Mouse (Mus musculus) hindbrain, embryonic 12.5 days (tissue): Measurements from ENCODE around the gene Cd177. TPM values are rescaled to one million over a fixed set of nuclear protein-coding genes. Genes with fewer than 3 reads are reported as not detected.
"Not testable (repeated sequence)": the region's sequence is repeated elsewhere in the genome, so short reads cannot be mapped to it uniquely, and the experiment has no call there.

Experiments used
- ATAC-seq: fragments of 200-750 bp; cut with Nextera tagmentation; 2 replicates; pipeline ENCODE4 v1.8.0; 2017; ENCODE audit warnings: moderate TSS enrichment; ENCODE audit not compliant: low FRiP score
- H3K27ac ChIP-seq: fragments of 300-500 bp; sonication (generic); 2 replicates; pipeline ENCODE4 v1.5.1; 2016; ENCODE audit warnings: mild to moderate bottlenecking
- H3K27me3 ChIP-seq: fragments of 300-500 bp; sonication (generic); 2 replicates; pipeline ENCODE4 v1.6.1; 2016; ENCODE audit warnings: mild to moderate bottlenecking
- H3K36me3 ChIP-seq: fragments of 300-500 bp; sonication (generic); 2 replicates; pipeline ENCODE4 v1.6.1; 2016; ENCODE audit warnings: mild to moderate bottlenecking
- H3K4me1 ChIP-seq: fragments of 300-500 bp; sonication (generic); 2 replicates; pipeline ENCODE4 v1.6.1; 2016
- H3K4me2 ChIP-seq: fragments of 300-500 bp; sonication (generic); replicated peaks from 2 replicates; pipeline ENCODE4 v1.6.1; 2016; ENCODE audit warnings: mild to moderate bottlenecking
- H3K4me3 ChIP-seq: fragments of 300-500 bp; sonication (generic); 2 replicates; pipeline ENCODE4 v1.5.1; 2016; ENCODE audit warnings: mild to moderate bottlenecking
- H3K9ac ChIP-seq: fragments of 300-500 bp; sonication (generic); 2 replicates; pipeline ENCODE4 v1.6.1; 2016; ENCODE audit warnings: mild to moderate bottlenecking, moderate library complexity
- H3K9me3 ChIP-seq: fragments of 300-500 bp; sonication (generic); replicated peaks from 2 replicates; pipeline ENCODE4 v1.6.1; 2016; ENCODE audit warnings: mild to moderate bottlenecking
- WGBS: fragments of 180-500 bp; shearing (Covaris S2); methylation state at CpG from one replicate; pipeline ENCODE4 v1.1.7; 2016; 5-methylcytosine and 5-hydroxymethylcytosine counted together
- polyA plus RNA-seq: library from polyadenylated mRNA; unstranded; fragments of >200 nt; fragmentation: Nextera tagmentation; extraction: Ambion mirVana; gene quantifications from 2 replicates; pipeline ENCODE4 v1.2.1, GENCODE M21; 2016

Gene Cd177
- 0.23 and 0.39 TPM in 2 replicates for polyA plus RNA-seq

DNA sequence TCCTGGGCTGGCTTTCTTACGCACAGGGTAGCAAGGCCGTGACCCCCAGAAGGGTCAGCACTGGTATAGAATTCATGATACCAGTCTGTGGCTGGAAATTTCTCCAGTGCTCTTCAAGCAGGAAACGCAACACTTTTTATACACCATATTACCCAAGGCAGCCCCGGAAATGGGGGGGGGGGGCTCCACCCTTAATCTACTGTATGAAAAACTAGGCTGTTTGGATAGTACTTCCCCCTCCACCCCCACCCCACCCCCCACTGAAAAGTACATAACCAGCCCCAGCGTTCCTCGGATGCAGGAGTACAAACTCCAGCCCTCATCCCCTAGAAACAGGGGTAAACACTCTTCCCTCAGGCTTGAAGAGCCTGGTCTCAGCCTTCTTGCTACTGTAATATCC, at the start of gene Cd177:
Cd177 (minus strand) TSS at position 101 of the 400 bp plus-strand sequence.
- Histone ChIP-seq H3K36me3 (no peaks in the 10 kb centered on the region), H3K9ac (no peak within 1 kb of the TSS), H3K4me2 (no peak within 1 kb of the TSS), H3K9me3 (no peaks in the 10 kb centered on the region), H3K4me1 (no peaks in the 10 kb centered on the region), H3K4me3 (no peak within 1 kb of the TSS), H3K27ac (no peak within 1 kb of the TSS), H3K27me3 (no peaks in the 10 kb centered on the region)
- 67% methylated on average over 6 of the region's 6 CpGs for WGBS
- no peak for ATAC-seq

DNA sequence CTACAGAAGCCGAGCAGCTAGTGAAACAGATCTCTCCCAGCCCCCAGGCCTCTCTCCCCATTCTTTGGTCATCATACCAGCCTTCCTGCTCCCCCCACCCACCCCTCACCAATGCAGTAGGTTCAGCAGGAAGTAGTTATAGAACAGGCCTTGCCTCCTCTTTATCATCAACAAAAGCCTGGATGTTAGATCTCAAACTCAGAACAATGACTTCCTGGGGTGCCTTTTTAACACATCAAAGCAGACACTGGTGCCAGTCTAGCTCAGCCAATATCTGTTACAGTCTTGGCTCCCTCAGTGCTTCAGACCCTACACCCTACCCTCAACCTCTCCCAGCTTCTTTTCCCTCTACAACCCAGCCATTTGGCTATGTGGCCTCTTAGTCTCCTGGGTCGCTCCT, 48.9 kb upstream of the Cd177 start:
- Histone ChIP-seq H3K4me2 (no peak overlapping the region), H3K9me3 (no peaks in the 10 kb centered on the region), H3K9ac (no peak overlapping the region), H3K4me1 (0 out of 2 replicates have a peak, but pooled peaks cover 2% of the 10 kb centered on the region), H3K36me3 (no peaks in the 10 kb centered on the region), H3K27me3 (no peaks in the 10 kb centered on the region), H3K27ac (no peak overlapping the region), H3K4me3 (no peak overlapping the region)
- no peak for ATAC-seq
- WGBS, result 34% methylated on average over 2 of the region's 2 CpGs

DNA sequence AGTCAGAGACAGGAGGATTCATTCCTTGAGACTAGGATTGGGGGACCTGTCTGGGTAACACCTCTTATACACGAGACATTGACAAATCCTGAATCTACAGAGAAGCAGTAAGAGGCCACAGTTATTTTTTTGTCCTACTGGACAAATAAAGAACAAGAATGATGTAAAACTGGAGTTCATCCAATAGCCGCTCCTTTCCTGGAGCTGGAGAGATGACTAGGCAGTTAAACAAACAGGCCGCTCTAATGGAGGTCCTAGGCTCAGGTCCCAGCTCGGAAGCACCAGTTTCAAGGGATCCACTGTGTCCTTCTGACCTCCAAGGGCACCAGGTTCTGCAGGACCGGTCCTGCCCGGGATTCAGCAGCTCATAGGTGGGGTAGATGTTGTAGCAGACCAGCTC, 44.7 kb upstream of the Cd177 start:
- H3K36me3 ChIP-seq, result no peaks in the 10 kb centered on the region
- no peak overlapping the region for H3K4me3 ChIP-seq
- H3K4me2 ChIP-seq, result no peak overlapping the region
- no peaks in the 10 kb centered on the region for H3K9me3 ChIP-seq
- H3K27me3 ChIP-seq, result no peaks in the 10 kb centered on the region
- no peak for ATAC-seq
- H3K4me1 ChIP-seq, result 0 out of 2 replicates have a peak, but pooled peaks cover 2% of the 10 kb centered on the region
- 65% methylated on average over 6 of the region's 6 CpGs for WGBS
- H3K27ac ChIP-seq, result no peak overlapping the region
- H3K9ac ChIP-seq, result no peak overlapping the region

DNA sequence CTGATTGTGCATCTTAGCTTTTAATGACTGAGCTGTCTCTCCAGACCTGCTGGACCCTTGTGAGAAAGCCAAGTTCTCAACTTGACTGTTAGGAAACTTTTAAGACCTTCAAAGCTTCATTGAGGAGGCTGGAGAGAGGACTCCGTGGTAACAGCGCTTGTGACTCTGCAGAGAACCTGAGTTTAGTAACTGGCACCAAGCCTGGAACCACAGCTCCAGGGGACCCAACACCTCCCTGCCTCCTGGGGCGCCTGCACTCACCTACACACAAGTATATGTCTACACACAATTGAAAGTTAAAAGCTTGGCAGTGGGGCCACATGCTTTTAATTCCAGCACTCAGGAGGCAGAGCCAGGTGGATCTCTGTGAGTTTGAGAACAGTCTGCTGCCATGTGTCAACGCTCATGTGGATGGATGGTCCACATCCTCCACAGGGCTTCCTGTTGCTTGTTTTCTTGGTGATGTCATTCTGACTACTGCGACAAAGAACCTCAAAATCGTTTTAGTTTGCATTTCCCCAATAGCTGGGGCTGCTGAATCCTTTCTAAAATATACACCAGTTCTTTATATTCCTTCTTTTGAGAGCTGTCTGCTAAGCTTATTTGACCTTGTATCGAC, 42.1 kb upstream of the Cd177 start:
- no peak overlapping the region for H3K4me3 ChIP-seq
- no peak for ATAC-seq
- H3K36me3 ChIP-seq, result no peaks in the 10 kb centered on the region
- H3K9ac ChIP-seq, result no peak overlapping the region
- H3K4me2 ChIP-seq, result no peak overlapping the region
- H3K27me3 ChIP-seq, result no peaks in the 10 kb centered on the region
- no peak overlapping the region for H3K27ac ChIP-seq
- WGBS, result 82% methylated on average over 7 of the region's 7 CpGs
- peaks cover 11% of the 10 kb centered on the region; the same call in 1 of the 2 replicates for H3K9me3 ChIP-seq
- H3K4me1 ChIP-seq, result no peaks in the 10 kb centered on the region

DNA sequence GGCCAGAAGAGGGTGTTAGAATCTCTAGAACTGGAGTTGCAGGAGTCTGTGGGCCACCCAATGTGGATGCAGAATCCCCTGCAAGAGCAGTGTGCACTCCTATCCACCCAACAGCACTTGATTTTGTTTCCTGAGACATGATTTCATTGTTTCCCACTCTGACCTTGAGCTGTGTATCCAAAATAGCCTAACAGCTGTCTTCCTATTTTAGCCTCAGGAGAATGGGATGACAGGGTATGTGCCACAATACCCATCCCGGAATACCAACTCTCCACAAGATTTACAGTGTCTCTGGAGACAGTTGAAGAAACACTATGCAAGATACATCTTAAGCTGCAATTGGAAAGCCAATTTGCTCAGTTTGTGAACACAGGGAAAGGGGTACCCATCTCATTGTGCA, 37.8 kb upstream of the Cd177 start:
- H3K36me3 ChIP-seq, result no peaks in the 10 kb centered on the region
- ATAC-seq, result no peak
- no peak overlapping the region for H3K27ac ChIP-seq
- no peak overlapping the region for H3K4me2 ChIP-seq
- H3K4me1 ChIP-seq, result no peaks in the 10 kb centered on the region
- WGBS, result 100% methylated on average over 1 of the region's 1 CpGs
- H3K4me3 ChIP-seq, result no peak overlapping the region
- H3K9ac ChIP-seq, result no peak overlapping the region
- H3K9me3 ChIP-seq, result peaks cover 26% of the 10 kb centered on the region
- no peaks in the 10 kb centered on the region for H3K27me3 ChIP-seq

DNA sequence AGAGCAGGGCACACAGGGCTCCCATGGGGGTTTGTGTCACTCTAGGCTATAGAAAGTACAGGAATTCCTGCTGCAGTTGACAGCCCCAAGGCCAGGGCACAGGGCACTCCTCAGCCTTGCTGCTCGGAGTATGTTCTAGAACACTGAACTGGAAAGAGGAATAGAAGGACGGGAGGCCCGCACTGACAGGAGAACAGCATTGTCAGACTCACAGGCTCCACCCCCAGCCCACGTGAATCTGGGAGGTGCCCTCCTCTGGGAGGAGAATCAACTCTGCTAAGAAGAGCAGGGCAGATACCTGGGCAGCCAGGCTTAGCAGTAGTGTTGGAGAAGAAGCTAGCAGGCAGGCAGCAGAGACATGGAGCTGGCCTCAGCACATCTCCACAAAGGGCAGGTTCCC, 16.8 kb upstream of the Cd177 start, which contains the start of gene Ceacam10:
Ceacam10 (plus strand) TSS at position 289 of the 400 bp plus-strand sequence.
- not testable (repeated sequence) for H3K9me3 ChIP-seq, H3K4me2 ChIP-seq, H3K9ac ChIP-seq, ATAC-seq, H3K36me3 ChIP-seq, H3K4me1 ChIP-seq, H3K27me3 ChIP-seq, H3K4me3 ChIP-seq, H3K27ac ChIP-seq
- WGBS, result 51% methylated on average over 4 of the region's 4 CpGs

DNA sequence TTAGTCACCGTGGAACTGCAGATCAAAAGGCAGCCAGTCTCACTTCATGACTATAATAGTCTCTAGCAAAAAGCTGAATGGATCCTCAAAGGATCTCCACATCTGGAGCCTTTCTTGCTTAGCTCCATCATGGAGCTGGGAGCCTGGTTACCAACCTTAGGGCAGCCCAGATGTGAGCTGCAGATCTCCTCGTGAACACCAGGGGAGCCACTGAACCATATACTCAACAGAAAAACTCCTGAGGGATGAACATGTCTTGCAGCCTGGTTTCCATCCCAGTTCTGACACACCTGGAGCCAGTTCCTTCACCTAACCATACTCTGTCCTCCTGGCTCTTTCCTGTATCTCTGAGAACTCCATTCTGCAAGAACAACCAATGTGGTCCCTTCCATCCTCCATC, 16.0 kb upstream of the Cd177 start:
- Histone ChIP-seq H3K27me3 (no peaks in the 10 kb centered on the region), H3K9me3 (no peaks in the 10 kb centered on the region), H3K4me3 (no peak overlapping the region), H3K36me3 (no peaks in the 10 kb centered on the region), H3K4me2 (no peak overlapping the region), H3K4me1 (no peaks in the 10 kb centered on the region), H3K27ac (no peak overlapping the region), H3K9ac (no peak overlapping the region)
- ATAC-seq, result no peak
- WGBS, result 86% methylated on average over 2 of the region's 2 CpGs

DNA sequence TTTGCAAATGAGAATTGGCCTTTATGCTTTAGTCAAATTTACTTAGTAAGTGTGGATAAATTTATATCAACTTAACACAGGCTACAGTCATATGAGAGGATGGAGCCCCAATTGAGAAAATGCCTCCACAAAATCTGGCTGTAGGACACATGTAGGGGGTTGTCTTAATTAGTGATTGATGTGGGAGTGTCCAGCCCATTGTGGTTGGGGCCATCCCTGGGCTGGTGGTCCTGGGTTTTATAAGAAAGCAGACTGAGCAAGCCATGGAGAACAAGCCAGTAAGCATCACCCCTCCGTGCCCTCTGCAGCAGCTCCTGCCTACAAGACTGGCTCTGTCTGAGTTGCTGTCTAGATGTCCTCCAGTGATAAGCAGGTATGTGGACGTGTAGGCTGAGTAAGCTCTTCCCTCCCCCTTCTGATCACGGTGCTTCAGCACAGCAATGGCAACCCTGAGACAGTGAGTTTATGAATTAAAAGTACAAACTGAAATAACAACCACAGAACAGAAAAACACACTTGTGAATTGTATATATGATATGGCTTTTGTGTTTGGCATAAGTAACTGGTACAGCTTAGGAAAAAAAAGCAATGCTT, 13.9 kb upstream of the Cd177 start:
- no peak overlapping the region for H3K9ac ChIP-seq
- H3K36me3 ChIP-seq, result no peaks in the 10 kb centered on the region
- no peaks in the 10 kb centered on the region for H3K27me3 ChIP-seq
- H3K27ac ChIP-seq, result no peak overlapping the region
- no peaks in the 10 kb centered on the region for H3K9me3 ChIP-seq
- 59% methylated on average over 3 of the region's 3 CpGs for WGBS
- H3K4me2 ChIP-seq, result no peak overlapping the region
- no peak overlapping the region for H3K4me3 ChIP-seq
- H3K4me1 ChIP-seq, result no peaks in the 10 kb centered on the region
- ATAC-seq, result no peak

DNA sequence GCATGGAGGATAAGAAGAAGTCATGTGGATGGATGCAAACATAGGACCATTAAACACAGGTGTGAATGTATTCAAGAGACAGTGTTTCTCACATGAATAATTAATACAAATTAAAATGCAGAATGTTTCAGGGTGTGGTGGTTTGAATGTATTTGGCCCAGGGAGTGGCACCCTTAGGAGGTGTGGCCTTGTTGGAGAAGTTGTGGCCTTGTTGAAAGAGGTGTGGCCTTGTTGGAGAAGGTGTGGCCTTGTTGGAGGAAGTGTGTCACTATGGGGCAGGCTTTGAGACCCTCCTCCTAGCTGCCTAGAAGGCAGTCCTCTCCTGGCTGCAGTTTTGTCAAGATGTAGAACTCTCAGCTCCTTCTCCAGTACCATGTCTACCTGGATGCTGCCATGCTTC, 11.2 kb upstream of the Cd177 start:
- no peaks in the 10 kb centered on the region for H3K36me3 ChIP-seq
- H3K9me3 ChIP-seq, result no peaks in the 10 kb centered on the region
- H3K4me2 ChIP-seq, result no peak overlapping the region
- no peak overlapping the region for H3K4me3 ChIP-seq
- H3K9ac ChIP-seq, result no peak overlapping the region
- no peak for ATAC-seq
- H3K4me1 ChIP-seq, result no peaks in the 10 kb centered on the region
- H3K27ac ChIP-seq, result no peak overlapping the region
- H3K27me3 ChIP-seq, result no peaks in the 10 kb centered on the region

DNA sequence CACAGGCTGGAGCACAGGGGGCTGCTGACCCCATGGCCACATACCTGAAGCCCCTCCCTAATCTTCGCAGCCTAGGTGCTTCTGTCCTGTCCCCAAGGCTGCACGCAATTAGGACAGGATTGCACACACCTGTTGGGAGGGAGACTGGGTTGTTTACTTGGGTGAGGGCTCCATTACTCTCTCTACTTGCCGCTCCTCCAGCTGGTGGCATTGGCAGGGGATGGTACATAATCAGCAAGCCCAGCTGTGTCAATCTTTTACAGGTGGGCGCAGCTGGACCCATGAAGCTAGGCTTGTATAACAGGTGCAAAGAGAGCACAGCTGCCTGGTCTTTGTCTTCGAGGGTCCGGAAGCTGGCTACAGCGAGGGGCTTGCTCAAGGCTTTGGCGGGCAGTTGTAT, 2.5 kb upstream of the Cd177 start:
- no peak for ATAC-seq
- Histone ChIP-seq H3K4me1 (no peaks in the 10 kb centered on the region), H3K4me3 (no peak overlapping the region), H3K9ac (no peak overlapping the region), H3K36me3 (no peaks in the 10 kb centered on the region), H3K4me2 (no peak overlapping the region), H3K27me3 (no peaks in the 10 kb centered on the region), H3K27ac (no peak overlapping the region), H3K9me3 (no peaks in the 10 kb centered on the region)
- WGBS, result 89% methylated on average over 8 of the region's 8 CpGs

DNA sequence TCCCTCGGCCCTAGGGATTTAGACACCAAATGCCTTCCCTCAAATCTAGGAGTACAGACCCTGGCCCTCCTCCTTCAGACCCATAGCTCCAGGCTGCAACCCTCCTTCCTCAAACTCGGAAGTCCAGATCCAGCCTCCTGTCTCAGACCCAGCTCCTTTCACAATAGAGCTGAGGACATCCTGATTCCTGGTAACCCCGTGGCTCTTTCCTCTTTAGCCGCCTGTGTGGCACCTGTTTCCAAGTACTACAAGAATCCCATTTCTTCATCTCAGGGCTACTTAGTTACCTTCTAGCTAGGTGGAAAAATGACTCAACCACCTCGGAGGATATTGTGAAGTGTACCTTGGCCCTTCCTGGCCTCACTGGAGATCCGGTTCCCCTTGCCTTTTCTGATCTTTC, 1.1 kb upstream of the Cd177 start:
- no peak for ATAC-seq
- 79% methylated on average over 6 of the region's 6 CpGs for WGBS

DNA sequence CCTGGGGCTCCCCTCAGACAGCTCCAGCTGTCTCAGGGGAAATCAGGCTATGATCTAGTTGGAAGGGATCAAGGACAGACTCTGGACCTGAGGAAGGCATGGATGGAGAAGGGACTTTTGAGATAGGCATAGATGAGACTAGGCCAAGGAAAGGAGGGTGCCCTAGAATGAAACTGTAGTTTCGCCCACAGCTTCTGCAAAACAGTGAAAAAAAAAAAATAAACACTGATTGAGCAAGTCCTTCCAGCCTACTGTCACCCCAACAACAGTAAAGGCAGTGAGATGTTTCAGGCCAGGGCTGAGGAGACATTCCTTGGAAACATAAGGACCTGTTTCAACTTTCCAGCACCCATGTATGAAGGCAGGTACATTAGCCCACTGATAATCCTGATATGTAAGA, 1.6 kb downstream of the Cd177 start:
- 93% methylated on average over 1 of the region's 1 CpGs for WGBS
- no peaks in the 10 kb centered on the region for H3K4me1 ChIP-seq
- no peak for ATAC-seq

More for the DNA sequence above, 1.1 kb upstream of the Cd177 start:
- no peaks in the 10 kb centered on the region for H3K36me3 ChIP-seq
- H3K4me2 ChIP-seq, result no peak overlapping the region
- no peaks in the 10 kb centered on the region for H3K9me3 ChIP-seq
- H3K27ac ChIP-seq, result no peak overlapping the region
- no peaks in the 10 kb centered on the region for H3K27me3 ChIP-seq
- no peak overlapping the region for H3K9ac ChIP-seq
- H3K4me1 ChIP-seq, result no peaks in the 10 kb centered on the region
- H3K4me3 ChIP-seq, result no peak overlapping the region

DNA sequence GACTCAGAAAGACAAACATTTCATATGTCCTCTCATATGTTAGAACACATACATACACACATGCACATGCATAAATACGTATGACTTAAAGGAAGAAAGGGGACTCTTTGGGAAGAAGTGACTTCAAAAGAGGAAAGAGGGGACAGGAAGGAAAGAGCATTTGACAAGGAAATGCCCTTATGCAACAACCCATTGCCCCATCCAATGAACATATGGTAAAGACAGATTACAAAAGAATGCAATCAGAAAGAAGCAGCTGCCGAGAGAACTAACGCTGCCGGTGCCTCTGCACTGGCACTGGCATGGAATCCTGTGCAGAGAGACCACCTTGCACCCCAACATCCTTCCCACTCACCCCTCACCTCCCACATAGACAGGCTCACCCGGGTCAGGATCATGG, 6.6 kb downstream of the Cd177 start:
- no peak overlapping the region for H3K9ac ChIP-seq
- WGBS, result 81% methylated on average over 5 of the region's 5 CpGs
- no peak for ATAC-seq

More for the DNA sequence above, 1.6 kb downstream of the Cd177 start:
- no peaks in the 10 kb centered on the region for H3K36me3 ChIP-seq
- no peaks in the 10 kb centered on the region for H3K9me3 ChIP-seq
- H3K27me3 ChIP-seq, result no peaks in the 10 kb centered on the region
- H3K4me2 ChIP-seq, result no peak overlapping the region
- H3K27ac ChIP-seq, result no peak overlapping the region
- no peak overlapping the region for H3K4me3 ChIP-seq
- H3K9ac ChIP-seq, result no peak overlapping the region

More for the DNA sequence above, 6.6 kb downstream of the Cd177 start:
- H3K9me3 ChIP-seq, result no peaks in the 10 kb centered on the region
- 0 out of 2 replicates have a peak, but pooled peaks cover 5% of the 10 kb centered on the region for H3K4me1 ChIP-seq
- H3K36me3 ChIP-seq, result no peaks in the 10 kb centered on the region
- H3K27ac ChIP-seq, result no peak overlapping the region
- H3K27me3 ChIP-seq, result no peaks in the 10 kb centered on the region
- no peak overlapping the region for H3K4me3 ChIP-seq
- no peak overlapping the region for H3K4me2 ChIP-seq
